Comparison of ENCODE assay signal across 9 mouse cellular contexts in the genomic region with DNA sequence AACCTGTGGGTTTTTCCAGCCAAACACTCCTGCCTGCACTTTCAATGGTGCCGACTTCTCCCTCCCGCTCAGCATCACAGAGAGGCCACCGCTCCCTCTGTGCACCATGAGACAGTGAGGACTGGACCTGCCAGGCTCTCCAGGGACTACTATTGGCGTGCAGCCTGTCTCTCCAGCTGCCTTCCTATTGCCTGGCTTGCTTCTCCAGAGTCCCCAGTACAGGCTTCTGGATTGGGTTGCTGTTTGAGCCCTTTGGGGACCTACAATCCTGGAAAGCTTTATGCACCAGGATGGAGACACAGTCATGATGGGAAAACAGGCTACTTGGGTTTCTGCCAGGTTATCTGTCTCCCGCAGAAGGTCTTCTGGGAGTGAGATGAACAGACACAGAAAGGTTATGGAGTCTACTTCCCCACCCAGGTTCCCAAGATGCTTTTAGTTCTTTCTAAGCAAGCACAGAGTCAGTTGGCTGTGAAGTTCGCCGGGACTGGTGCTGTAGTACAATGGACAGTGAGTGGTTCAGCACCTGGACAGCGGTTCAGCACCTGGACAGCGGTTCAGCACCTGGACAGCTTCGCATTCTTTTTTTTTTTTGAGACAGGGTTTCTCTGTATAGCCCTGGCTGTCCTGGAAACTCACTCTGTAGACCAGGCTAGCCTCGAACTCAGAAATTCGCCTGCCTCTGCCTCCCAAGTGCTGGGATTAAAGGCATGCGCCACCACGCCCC. TPM values are rescaled to one million over a fixed set of nuclear protein-coding genes. Genes with fewer than 3 reads are reported as not detected.
DNase-seq lines count a peak whose midpoint lies in the region; ATAC-seq and TF ChIP-seq lines count a peak whose summit lies in the region.
"Had no signal": no experiment of that assay in that cellular context is flagged by ENCODE, and none has a peak within 500 bp of the region (broad histone marks: within the 10 kb centered on the region; RNA-seq: fewer than 3 reads in every experiment).

No protein-coding gene starts in this region.

- ATAC-seq in kidney, embryonic 15.5 days (replicated peaks; ENCODE audit: low FRiP score), result no peak
- no peak for ATAC-seq in Patski
- no peak for ATAC-seq in cerebellum, adult (ENCODE audit: insufficient number of reproducible peaks, low FRiP score, low TSS enrichment)
- no peak for ATAC-seq in erythroid progenitor cell, adult 5-6 weeks (replicated peaks; ENCODE audit: low FRiP score, poor library complexity, severe bottlenecking)

- no peak overlapping the region for H3K4me2 ChIP-seq in kidney, embryonic 15.5 days
- H3K4me2 ChIP-seq: lung, embryonic 15.5 days had no signal

- 36% methylated on average over 14 of the region's 14 CpGs for WGBS in kidney, embryonic 15.5 days

- peak; percentile 12 for DNase-seq in kidney, adult 11 months
- DNase-seq in Patski (ENCODE audit: low read depth, low spot score), result peak; percentile 17
- DNase-seq in hindlimb bud, embryonic 11.5 days (ENCODE audit: extremely low spot score, low read depth, low spot score), result peak; percentile 33
- DNase-seq in mesoderm, embryonic 11.5 days (ENCODE audit: low read depth, low spot score), result peak; percentile 77
- DNase-seq in frontal cortex, adult 2 months (ENCODE audit: extremely low spot score in 1 of 2, low spot score in 1 of 2), result no peak

- no peak for TF ChIP-seq CTCF in Patski (IDR thresholded peaks at IDR 0.05)

- H3K4me1 ChIP-seq in kidney, embryonic 15.5 days, result no peaks in the 10 kb centered on the region
- H3K4me1 ChIP-seq: lung, embryonic 15.5 days had no signal

- no peak overlapping the region for H3K4me3 ChIP-seq in kidney, embryonic 15.5 days (replicated peaks)
- H3K4me3 ChIP-seq: lung, embryonic 15.5 days had no signal

- POLR2A ChIA-PET in Patski (lab: Charles Lee), result no interaction called here

- CTCF ChIA-PET in Patski (lab: Charles Lee), result no interaction called here

- H3K9me3 ChIP-seq in kidney, embryonic 15.5 days (replicated peaks), result no peaks in the 10 kb centered on the region
- H3K9me3 ChIP-seq: lung, embryonic 15.5 days had no signal

- in situ Hi-C loops in Patski (cut with MboI; ENCODE audit: low pct_unique_long_range_greater_than_20kb), result no loop called here

- peaks cover 12% of the 10 kb centered on the region; the same call in 1 of the 2 replicates for H3K27me3 ChIP-seq in kidney, embryonic 15.5 days
- H3K27me3 ChIP-seq in Patski, result peaks cover 7% of the 10 kb centered on the region
- H3K27me3 ChIP-seq: lung, embryonic 15.5 days had no signal

- no peak overlapping the region for H3K9ac ChIP-seq in kidney, embryonic 15.5 days
- H3K9ac ChIP-seq: lung, embryonic 15.5 days had no signal

- no peak overlapping the region for H3K27ac ChIP-seq in kidney, embryonic 15.5 days
- H3K27ac ChIP-seq: lung, embryonic 15.5 days had no signal

- no peaks in the 10 kb centered on the region for H3K36me3 ChIP-seq in kidney, embryonic 15.5 days
- H3K36me3 ChIP-seq: lung, embryonic 15.5 days had no signal

RNA-seq across cellular contexts. Expression of gene Unc5a, which starts 21.5 kb away (rescaled TPM):
- polyA plus RNA-seq in kidney, embryonic 15.5 days (2015; fragmentation: Nextera tagmentation; extraction: Ambion mirVana), result 2.5 and 2.7 TPM in 2 replicates
- polyA plus RNA-seq in Patski (2021), result not detected
- polyA plus RNA-seq in frontal cortex, adult 2 months (2012; rRNA removed), result 47.8 and 51.5 TPM in 2 replicates
- 1.1 TPM in 1 of 2 replicates, not detected in the other for total RNA-seq in erythroid progenitor cell, adult 5-6 weeks (2015; ENCODE audit: low replicate concordance)
- 0.90 TPM in 1 of 2 replicates, not detected in the other for total RNA-seq in erythroid progenitor cell, adult 5-6 weeks (2017; ENCODE audit: low replicate concordance)

RNA-seq across cellular contexts. Expression of gene Hk3, which starts 50.5 kb away (rescaled TPM):
- polyA plus RNA-seq in kidney, embryonic 15.5 days (2015; fragmentation: Nextera tagmentation; extraction: Ambion mirVana), result 0.77 and 0.91 TPM in 2 replicates
- polyA plus RNA-seq in Patski (2021), result not detected
- polyA plus RNA-seq in frontal cortex, adult 2 months (2012; rRNA removed), result 1.2 and 1.9 TPM in 2 replicates
- total RNA-seq in erythroid progenitor cell, adult 5-6 weeks (2015; ENCODE audit: low replicate concordance), result 8.8 and 22.3 TPM in 2 replicates
- 12.9 and 24.6 TPM in 2 replicates for total RNA-seq in erythroid progenitor cell, adult 5-6 weeks (2017; ENCODE audit: low replicate concordance)

Comparison
In these comparisons a context has a peak if more than half of its experiments do, and no peak if none do; other contexts are left out.
1. DNase-seq: peak in kidney, adult 11 months (single experiment), Patski (single experiment), hindlimb bud, embryonic 11.5 days (single experiment) and mesoderm, embryonic 11.5 days (single experiment); none in frontal cortex, adult 2 months (0 of 2).
2. RNA of gene Unc5a, which starts 21.5 kb away (polyA plus RNA-seq): 47.8 to 51.5 TPM in frontal cortex, adult 2 months; 2.5 to 2.7 TPM in kidney, embryonic 15.5 days and not detected in Patski (single experiment); every median in the first group is over 10 times any median in the second.